Mouse (Mus musculus): ENCODE measurements around the gene Ak2. TPM values are rescaled to one million over a fixed set of nuclear protein-coding genes. Genes with fewer than 3 reads are reported as not detected.
A peak's percentile ranks its signal among the peaks of the same experiment; 100 is the strongest.

Gene Ak2
- total RNA-seq (2021) = 10 to 100 TPM; 67.6 to 71.0 TPM

- intact Hi-C loops (cut with DNase I) = loop anchor here (2.0 to 5.0 kb wide), 2 partner anchors 67 to 196 kb away; partner anchors contain the start of genes Rnf19b, S100pbp and Yars
- no peak for DNase-seq
Observed at GRCm38 (mm10) chr4:128991500-128992008, at the start of gene Ak2. TSS of gene Ak2 (plus strand) at chr4:128991958.

GRCm38 (mm10) chr4:128942346-128942745 is 49.4 kb upstream of the Ak2 start:
- intact Hi-C loops (cut with DNase I) = no loop called here
- DNase-seq = no peak

- no peak for DNase-seq
- intact Hi-C loops (cut with DNase I) = no loop called here
Observed at GRCm38 (mm10) chr4:128946736-128947135, 45.0 kb upstream of the Ak2 start.

GRCm38 (mm10) chr4:128947326-128947933 is 44.3 kb upstream of the Ak2 start:
- intact Hi-C loops (cut with DNase I) = no loop called here
- DNase-seq = no peak

GRCm38 (mm10) chr4:128948137-128948674 is 43.6 kb upstream of the Ak2 start:
- intact Hi-C loops (cut with DNase I) = no loop called here
- peak; percentile 14 to 50 for DNase-seq

GRCm38 (mm10) chr4:128949470-128950005 is 42.2 kb upstream of the Ak2 start:
- intact Hi-C loops (cut with DNase I) = no loop called here
- DNase-seq = no peak

- peak; percentile 26 to 38 for DNase-seq
- intact Hi-C loops (cut with DNase I) = no loop called here
Observed at GRCm38 (mm10) chr4:128950461-128950860, 41.3 kb upstream of the Ak2 start.

- intact Hi-C loops (cut with DNase I) = no loop called here
- no peak for DNase-seq
Observed at GRCm38 (mm10) chr4:128953851-128954250, 37.9 kb upstream of the Ak2 start.

GRCm38 (mm10) chr4:128957155-128957911 is 34.4 kb upstream of the Ak2 start:
- DNase-seq = peak in 1 of 2 experiments; percentile 30
- intact Hi-C loops (cut with DNase I) = no loop called here

- no peak for DNase-seq
- intact Hi-C loops (cut with DNase I) = no loop called here
Observed at GRCm38 (mm10) chr4:128958156-128958555, 33.6 kb upstream of the Ak2 start.

- intact Hi-C loops (cut with DNase I) = no loop called here
- DNase-seq = no peak
Observed at GRCm38 (mm10) chr4:128958849-128959248, 32.9 kb upstream of the Ak2 start.

- DNase-seq = no peak
- intact Hi-C loops (cut with DNase I) = no loop called here
Observed at GRCm38 (mm10) chr4:128959676-128960075, 32.1 kb upstream of the Ak2 start.

GRCm38 (mm10) chr4:128961301-128962028 is 30.3 kb upstream of the Ak2 start:
- intact Hi-C loops (cut with DNase I) = no loop called here
- no peak for DNase-seq

GRCm38 (mm10) chr4:128962029-128962925 is 29.5 kb upstream of the Ak2 start, which contains the start of gene Azin2:
TSS of gene Azin2 (minus strand) at chr4:128962442.
- peak; percentile 90 to 91 for DNase-seq
- intact Hi-C loops (cut with DNase I) = no loop called here

- DNase-seq = no peak
- intact Hi-C loops (cut with DNase I) = no loop called here
Observed at GRCm38 (mm10) chr4:128962926-128963290, 28.9 kb upstream of the Ak2 start.

- DNase-seq = no peak
- intact Hi-C loops (cut with DNase I) = no loop called here
Observed at GRCm38 (mm10) chr4:128966751-128967150, 25.0 kb upstream of the Ak2 start.

GRCm38 (mm10) chr4:128969081-128969480 is 22.7 kb upstream of the Ak2 start:
- intact Hi-C loops (cut with DNase I) = no loop called here
- DNase-seq = no peak

GRCm38 (mm10) chr4:128969607-128970416 is 21.9 kb upstream of the Ak2 start:
- intact Hi-C loops (cut with DNase I) = no loop called here

GRCm38 (mm10) chr4:128970417-128970807 is 21.3 kb upstream of the Ak2 start:
- no peak for DNase-seq
- intact Hi-C loops (cut with DNase I) = no loop called here

More at GRCm38 (mm10) chr4:128969607-128970416, 21.9 kb upstream of the Ak2 start:
- DNase-seq = no peak
